Mouse (Mus musculus): Measurements from ENCODE around the gene Prrt1. TPM values are rescaled to one million over a fixed set of nuclear protein-coding genes. Genes with fewer than 3 reads are reported as not detected.
A peak's percentile ranks its signal among the peaks of the same experiment; 100 is the strongest.

Prrt1 gene
- polyA plus RNA-seq (2015; fragmentation: Nextera tagmentation; extraction: Ambion mirVana), result 0.05 TPM in 1 of 2 replicates, not detected in the other

DNA sequence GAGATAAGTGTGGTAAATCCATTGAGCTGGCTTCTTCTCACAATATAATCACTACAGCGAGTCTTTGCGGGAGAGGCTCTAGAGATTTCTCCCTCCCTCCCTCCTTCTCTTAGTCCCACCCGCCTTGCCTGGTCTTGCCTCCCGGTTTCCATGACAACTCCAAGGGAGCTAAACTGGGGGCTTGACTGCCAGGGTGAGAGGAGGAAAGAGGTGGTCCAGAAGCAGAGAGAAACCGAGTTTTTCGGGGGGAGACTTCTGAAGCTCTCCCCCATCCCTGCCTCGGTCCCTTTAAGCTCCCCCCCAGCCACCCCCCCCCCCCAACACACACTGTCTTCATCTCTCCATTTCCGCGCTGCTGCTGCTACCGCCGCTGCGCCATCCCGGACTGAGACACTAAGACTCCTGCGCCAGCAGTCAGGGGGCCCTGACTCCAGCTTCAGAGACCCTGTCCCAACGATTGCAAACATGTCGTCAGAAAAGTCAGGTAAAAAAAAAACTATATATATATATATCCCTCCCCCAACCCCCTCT lies at the start of gene Prrt1:
Prrt1 (plus strand) TSS at position 313 of the 531 bp plus-strand sequence.
- ATAC-seq, result no peak
- Histone ChIP-seq H3K27ac (ENCODE audit: low read depth) (peak within 1 kb of the TSS; percentile 88; the same call in 1 of the 2 replicates), H3K36me3 (replicated peaks; ENCODE audit: insufficient read depth, low read length) (peaks cover 6% of the 10 kb centered on the region; the same call in 1 of the 2 replicates), H3K9ac (replicated peaks) (peak within 1 kb of the TSS; percentile 72; the same call in 1 of the 2 replicates), H3K4me1 (ENCODE audit: insufficient read depth) (peaks cover 49% of the 10 kb centered on the region), H3K27me3 (ENCODE audit: insufficient read depth, low read length) (peaks cover 43% of the 10 kb centered on the region), H3K4me2 (ENCODE audit: low read depth, low read length) (peak within 1 kb of the TSS; percentile 92), H3K4me3 (ENCODE audit: low read depth, low read length) (peak within 1 kb of the TSS; percentile 66), H3K9me3 (ENCODE audit: low read length) (no peaks in the 10 kb centered on the region; the same call in 1 of the 2 replicates)
- TF ChIP-seq CTCF (IDR thresholded peaks at IDR 0.05; ENCODE audit: low read depth) (no peak), EP300 (IDR thresholded peaks at IDR 0.05; ENCODE audit: low read depth) (no peak)
- WGBS (ENCODE audit: insufficient replicate concordance), result 15% methylated on average over 16 of the region's 16 CpGs
- no peak for DNase-seq

GRCm38 (mm10) chr17:34582528-34582927 lies 46.8 kb upstream of the Prrt1 start:
- no peaks in the 10 kb centered on the region for H3K9me3 ChIP-seq (ENCODE audit: low read length)
- H3K4me2 ChIP-seq (ENCODE audit: low read depth, low read length), result no peak overlapping the region
- 82% methylated on average over 12 of the region's 12 CpGs for WGBS (ENCODE audit: insufficient replicate concordance)
- H3K4me1 ChIP-seq (ENCODE audit: insufficient read depth), result peaks cover 12% of the 10 kb centered on the region; the same call in 1 of the 2 replicates
- no peak overlapping the region for H3K4me3 ChIP-seq (ENCODE audit: low read depth, low read length)
- H3K9ac ChIP-seq (replicated peaks), result no peak overlapping the region
- no peak overlapping the region for H3K27ac ChIP-seq (ENCODE audit: low read depth)
- DNase-seq, result no peak
- H3K36me3 ChIP-seq (replicated peaks; ENCODE audit: insufficient read depth, low read length), result no peaks in the 10 kb centered on the region
- no peak for TF ChIP-seq CTCF (IDR thresholded peaks at IDR 0.05; ENCODE audit: low read depth)
- ATAC-seq, result no peak
- H3K27me3 ChIP-seq (ENCODE audit: insufficient read depth, low read length), result no peaks in the 10 kb centered on the region

DNA sequence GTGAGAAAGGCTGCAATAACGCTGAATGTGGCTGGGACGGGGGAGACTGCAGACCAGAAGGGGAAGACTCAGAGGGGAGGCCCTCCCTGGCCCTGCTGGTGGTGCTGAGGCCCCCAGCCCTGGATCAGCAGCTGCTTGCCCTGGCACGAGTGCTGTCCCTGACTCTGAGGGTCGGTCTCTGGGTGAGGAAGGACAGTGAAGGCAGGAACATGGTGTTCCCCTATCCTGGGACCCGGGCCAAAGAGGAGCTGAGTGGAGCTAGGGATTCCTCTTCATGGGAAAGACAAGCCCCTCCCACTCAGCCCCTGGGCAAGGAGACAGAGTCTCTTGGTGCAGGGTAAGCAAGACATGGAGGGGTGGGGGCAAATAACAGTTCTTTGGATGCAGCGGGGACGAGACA lies 45.9 kb upstream of the Prrt1 start:
- no peak for TF ChIP-seq EP300 (IDR thresholded peaks at IDR 0.05; ENCODE audit: low read depth)
- TF ChIP-seq CTCF (IDR thresholded peaks at IDR 0.05; ENCODE audit: low read depth), result no peak
- WGBS (ENCODE audit: insufficient replicate concordance), result 66% methylated on average over 7 of the region's 7 CpGs

GRCm38 (mm10) chr17:34583819-34584218 lies 45.5 kb upstream of the Prrt1 start:
- no peak for DNase-seq
- TF ChIP-seq CTCF (IDR thresholded peaks at IDR 0.05; ENCODE audit: low read depth) (no peak), EP300 (IDR thresholded peaks at IDR 0.05; ENCODE audit: low read depth) (no peak)
- 88% methylated on average over 8 of the region's 8 CpGs for WGBS (ENCODE audit: insufficient replicate concordance)

More for the DNA sequence above, 45.9 kb upstream of the Prrt1 start:
- no peaks in the 10 kb centered on the region for H3K36me3 ChIP-seq (replicated peaks; ENCODE audit: insufficient read depth, low read length)
- no peak overlapping the region for H3K27ac ChIP-seq (ENCODE audit: low read depth)
- H3K27me3 ChIP-seq (ENCODE audit: insufficient read depth, low read length), result no peaks in the 10 kb centered on the region
- no peaks in the 10 kb centered on the region for H3K9me3 ChIP-seq (ENCODE audit: low read length)
- H3K4me1 ChIP-seq (ENCODE audit: insufficient read depth), result peaks cover 18% of the 10 kb centered on the region
- DNase-seq, result no peak
- no peak overlapping the region for H3K4me2 ChIP-seq (ENCODE audit: low read depth, low read length)
- no peak overlapping the region for H3K9ac ChIP-seq (replicated peaks)
- H3K4me3 ChIP-seq (ENCODE audit: low read depth, low read length), result no peak overlapping the region
- ATAC-seq, result no peak

GRCm38 (mm10) chr17:34585121-34585520 lies 44.2 kb upstream of the Prrt1 start:
- Histone ChIP-seq H3K27ac (ENCODE audit: low read depth) (no peak overlapping the region), H3K9me3 (ENCODE audit: low read length) (no peaks in the 10 kb centered on the region), H3K4me2 (ENCODE audit: low read depth, low read length) (no peak overlapping the region), H3K27me3 (ENCODE audit: insufficient read depth, low read length) (no peaks in the 10 kb centered on the region), H3K4me1 (ENCODE audit: insufficient read depth) (peaks cover 35% of the 10 kb centered on the region), H3K9ac (replicated peaks) (no peak overlapping the region), H3K4me3 (ENCODE audit: low read depth, low read length) (no peak overlapping the region), H3K36me3 (replicated peaks; ENCODE audit: insufficient read depth, low read length) (no peaks in the 10 kb centered on the region)
- TF ChIP-seq CTCF (IDR thresholded peaks at IDR 0.05; ENCODE audit: low read depth) (no peak), EP300 (IDR thresholded peaks at IDR 0.05; ENCODE audit: low read depth) (no peak)
- ATAC-seq (no peak), DNase-seq (no peak)
- 83% methylated on average over 8 of the region's 8 CpGs for WGBS (ENCODE audit: insufficient replicate concordance)

More at GRCm38 (mm10) chr17:34583819-34584218, 45.5 kb upstream of the Prrt1 start:
- no peak overlapping the region for H3K4me2 ChIP-seq (ENCODE audit: low read depth, low read length)
- no peak overlapping the region for H3K4me3 ChIP-seq (ENCODE audit: low read depth, low read length)
- H3K9ac ChIP-seq (replicated peaks), result no peak overlapping the region
- H3K27me3 ChIP-seq (ENCODE audit: insufficient read depth, low read length), result no peaks in the 10 kb centered on the region
- no peaks in the 10 kb centered on the region for H3K9me3 ChIP-seq (ENCODE audit: low read length)
- no peak overlapping the region for H3K27ac ChIP-seq (ENCODE audit: low read depth)
- peaks cover 22% of the 10 kb centered on the region for H3K4me1 ChIP-seq (ENCODE audit: insufficient read depth)
- H3K36me3 ChIP-seq (replicated peaks; ENCODE audit: insufficient read depth, low read length), result no peaks in the 10 kb centered on the region
- no peak for ATAC-seq

DNA sequence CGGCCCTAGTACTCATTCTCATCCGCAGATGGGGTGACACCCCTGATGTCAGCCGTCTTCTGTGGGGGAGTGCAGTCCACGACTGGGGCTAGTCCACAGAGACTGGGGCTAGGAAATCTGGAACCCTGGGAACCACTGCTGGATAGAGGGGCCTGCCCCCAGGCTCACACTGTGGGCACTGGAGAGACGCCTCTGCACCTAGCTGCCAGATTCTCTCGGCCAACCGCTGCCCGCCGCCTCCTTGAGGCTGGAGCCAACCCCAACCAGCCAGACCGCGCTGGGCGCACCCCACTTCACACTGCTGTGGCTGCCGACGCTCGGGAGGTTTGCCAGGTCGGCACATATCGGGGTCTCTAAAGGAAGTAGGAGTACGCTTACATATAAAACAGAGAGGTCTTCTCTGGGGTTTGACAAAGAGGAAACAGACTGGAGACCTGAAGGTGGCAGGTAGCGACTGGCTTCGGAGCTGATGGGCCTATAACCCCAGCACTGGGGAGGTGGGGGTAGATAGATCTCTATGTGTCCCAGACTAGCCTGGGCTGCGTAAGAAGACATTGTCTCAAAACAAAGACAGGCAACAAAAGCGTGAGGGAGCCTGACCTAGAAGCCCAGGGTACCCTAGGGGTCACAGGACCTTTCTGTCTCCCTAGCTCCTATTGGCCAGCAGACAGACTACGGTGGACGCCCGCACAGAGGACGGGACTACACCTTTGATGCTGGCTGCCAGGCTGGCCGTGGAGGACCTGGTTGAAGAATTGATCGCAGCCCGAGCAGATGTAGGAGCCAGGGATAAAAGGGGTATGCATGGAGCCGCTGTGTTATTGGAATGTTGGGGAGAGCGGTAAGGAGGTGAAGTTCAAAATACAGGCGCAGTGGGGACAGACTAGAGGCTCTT lies 43.2 kb upstream of the Prrt1 start:
- Histone ChIP-seq H3K4me3 (ENCODE audit: low read depth, low read length) (peak overlapping the region; percentile 87; the same call in 1 of the 2 replicates), H3K27me3 (ENCODE audit: insufficient read depth, low read length) (no peaks in the 10 kb centered on the region), H3K4me2 (ENCODE audit: low read depth, low read length) (peak overlapping the region; percentile 99), H3K9ac (replicated peaks) (no peak overlapping the region; the same call in 1 of the 2 replicates), H3K27ac (ENCODE audit: low read depth) (no peak overlapping the region), H3K9me3 (ENCODE audit: low read length) (no peaks in the 10 kb centered on the region), H3K36me3 (replicated peaks; ENCODE audit: insufficient read depth, low read length) (no peaks in the 10 kb centered on the region), H3K4me1 (ENCODE audit: insufficient read depth) (peaks cover 45% of the 10 kb centered on the region)
- TF ChIP-seq EP300 (IDR thresholded peaks at IDR 0.05; ENCODE audit: low read depth) (no peak), CTCF (IDR thresholded peaks at IDR 0.05; ENCODE audit: low read depth) (no peak)
- DNase-seq, result no peak
- no peak for ATAC-seq
- WGBS (ENCODE audit: insufficient replicate concordance), result 39% methylated on average over 32 of the region's 32 CpGs
